Comparison of ENCODE assay signal across 7 mouse cellular contexts in the genomic region with DNA sequence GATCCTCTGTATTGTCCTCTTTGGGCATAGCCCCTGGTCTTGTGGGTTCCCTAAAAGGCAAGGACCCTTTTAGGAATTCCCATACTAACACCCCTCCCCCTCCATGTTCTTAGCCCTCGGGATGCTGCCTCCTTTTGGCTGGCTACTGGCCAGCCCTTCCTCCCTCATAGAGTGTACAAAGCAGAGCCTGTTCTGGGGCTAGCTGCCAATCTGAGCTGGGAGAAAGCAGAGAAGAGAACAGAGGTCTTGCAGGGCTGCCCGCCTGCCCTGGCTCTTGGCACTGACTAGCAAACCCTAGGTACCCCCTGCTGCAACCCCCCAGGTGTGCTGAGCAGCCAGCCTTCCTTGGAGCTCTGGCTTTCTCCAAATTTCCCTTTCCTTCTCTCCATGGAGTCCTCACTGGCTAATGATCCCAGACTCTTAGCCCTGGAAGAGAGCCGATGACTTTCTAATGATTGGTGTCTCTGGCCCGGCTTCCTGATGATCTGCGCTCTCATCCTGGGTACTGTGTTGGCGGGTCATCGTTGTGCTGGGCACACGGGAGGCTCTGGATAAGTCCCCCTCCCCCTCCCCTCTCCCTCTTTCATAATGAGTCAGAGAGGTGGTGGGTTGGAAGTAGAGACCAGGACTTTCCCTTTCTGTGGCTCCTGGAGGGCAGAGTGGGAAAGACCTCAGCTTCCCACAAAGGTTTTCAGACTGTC. TPM values are rescaled to one million over a fixed set of nuclear protein-coding genes. Genes with fewer than 3 reads are reported as not detected.
DNase-seq lines count a peak whose midpoint lies in the region; ATAC-seq and TF ChIP-seq lines count a peak whose summit lies in the region.

No protein-coding gene starts in this region.

- no peak for TF ChIP-seq CTCF in testis, adult 2 months (IDR thresholded peaks at IDR 0.05; ENCODE audit: control insufficient read depth, insufficient read depth, insufficient replicate concordance, low read depth, low read length)

- WGBS in lung, embryonic 15.5 days = 36% methylated on average over 8 of the region's 8 CpGs
- whole genome bisulfite sequencing in embryonic facial prominence, embryonic 15.5 days = 33% methylated on average over 8 of the region's 8 CpGs
- WGBS in hindbrain, embryonic 16.5 days = 25% methylated on average over 8 of the region's 8 CpGs

- intact Hi-C loops in left cerebral cortex, postnatal 4 days (cut with DNase I) = no loop called here

- H3K27ac ChIP-seq in lung, embryonic 15.5 days = peak overlapping the region; percentile 41
- peak overlapping the region; percentile 49; the same call in 1 of the 2 replicates for H3K27ac ChIP-seq in embryonic facial prominence, embryonic 15.5 days (replicated peaks)
- H3K27ac ChIP-seq in hindbrain, embryonic 16.5 days (ENCODE audit: low read depth, low read length) = peak overlapping the region; percentile 61
- H3K27ac ChIP-seq in testis, adult 2 months (ENCODE audit: control insufficient read depth, insufficient read depth, low read depth, low read length) = peak overlapping the region; percentile 40; the same call in 1 of the 2 replicates

- no peak overlapping the region for H3K4me3 ChIP-seq in lung, embryonic 15.5 days
- H3K4me3 ChIP-seq in embryonic facial prominence, embryonic 15.5 days (replicated peaks) = no peak overlapping the region
- H3K4me3 ChIP-seq in hindbrain, embryonic 16.5 days (ENCODE audit: low read length) = no peak overlapping the region
- no peak overlapping the region for H3K4me3 ChIP-seq in testis, adult 2 months (ENCODE audit: control insufficient read depth, low read depth, low read length)

- no peaks in the 10 kb centered on the region for H3K36me3 ChIP-seq in lung, embryonic 15.5 days
- H3K36me3 ChIP-seq in embryonic facial prominence, embryonic 15.5 days = no peaks in the 10 kb centered on the region
- no peaks in the 10 kb centered on the region for H3K36me3 ChIP-seq in hindbrain, embryonic 16.5 days (ENCODE audit: control insufficient read depth, insufficient read depth, low read length)
- no peaks in the 10 kb centered on the region for H3K36me3 ChIP-seq in testis, adult 2 months (ENCODE audit: control insufficient read depth, insufficient read depth, low read length)

- no peak for TF ChIP-seq POLR2A in testis, adult 2 months (IDR thresholded peaks at IDR 0.05; ENCODE audit: control insufficient read depth, low read depth, low read length)

- ATAC-seq in lung, embryonic 15.5 days (ENCODE audit: borderline replicate concordance, extremely low read depth, low FRiP score, low TSS enrichment) = peak; percentile 69; the same call in 1 of the 2 replicates
- 0 out of 2 replicates have a peak, but pooled peaks have one; percentile 35 for ATAC-seq in embryonic facial prominence, embryonic 15.5 days (ENCODE audit: insufficient number of reproducible peaks, low FRiP score, low TSS enrichment, low read depth)
- peak; percentile 88 for ATAC-seq in hindbrain, embryonic 16.5 days

- H3K4me1 ChIP-seq in lung, embryonic 15.5 days = peaks cover 27% of the 10 kb centered on the region
- H3K4me1 ChIP-seq in embryonic facial prominence, embryonic 15.5 days = peaks cover 49% of the 10 kb centered on the region
- peaks cover 15% of the 10 kb centered on the region for H3K4me1 ChIP-seq in hindbrain, embryonic 16.5 days (ENCODE audit: control insufficient read depth, insufficient read depth, low read depth, low read length)
- H3K4me1 ChIP-seq in testis, adult 2 months (ENCODE audit: control insufficient read depth, insufficient read depth, low read length) = no peaks in the 10 kb centered on the region; the same call in 1 of the 2 replicates

- peak overlapping the region; percentile 2; the same call in 1 of the 2 replicates for H3K4me2 ChIP-seq in lung, embryonic 15.5 days
- no peak overlapping the region for H3K4me2 ChIP-seq in embryonic facial prominence, embryonic 15.5 days (replicated peaks)
- H3K4me2 ChIP-seq in hindbrain, embryonic 16.5 days (ENCODE audit: low read length) = no peak overlapping the region

- no peaks in the 10 kb centered on the region for H3K27me3 ChIP-seq in lung, embryonic 15.5 days
- 0 out of 2 replicates have a peak, but pooled peaks cover 2% of the 10 kb centered on the region for H3K27me3 ChIP-seq in embryonic facial prominence, embryonic 15.5 days
- H3K27me3 ChIP-seq in hindbrain, embryonic 16.5 days (replicated peaks; ENCODE audit: control insufficient read depth, insufficient read depth, low read length) = no peaks in the 10 kb centered on the region
- no peaks in the 10 kb centered on the region for H3K27me3 ChIP-seq in testis, adult 2 months (ENCODE audit: control insufficient read depth, insufficient read depth, low read length)

- no peak for DNase-seq in lung, postnatal 36 days
- peak; percentile 83 for DNase-seq in left cerebral cortex, postnatal 4 days
- no peak for DNase-seq in B cell, adult 2 months

- H3K9ac ChIP-seq in lung, embryonic 15.5 days = no peak overlapping the region
- no peak overlapping the region for H3K9ac ChIP-seq in embryonic facial prominence, embryonic 15.5 days
- H3K9ac ChIP-seq in hindbrain, embryonic 16.5 days (ENCODE audit: low read depth, low read length) = no peak overlapping the region

- H3K9me3 ChIP-seq in lung, embryonic 15.5 days = no peaks in the 10 kb centered on the region
- H3K9me3 ChIP-seq in embryonic facial prominence, embryonic 15.5 days (replicated peaks) = no peaks in the 10 kb centered on the region
- no peaks in the 10 kb centered on the region for H3K9me3 ChIP-seq in hindbrain, embryonic 16.5 days (ENCODE audit: control insufficient read depth, low read length)

RNA-seq across cellular contexts. Expression of a gene that starts 8.0 kb away (rescaled TPM):
- 1.1 and 1.5 TPM in 2 replicates for polyA plus RNA-seq in lung, embryonic 15.5 days (2015; fragmentation: Nextera tagmentation; extraction: Ambion mirVana)
- polyA plus RNA-seq in embryonic facial prominence, embryonic 15.5 days (2015; fragmentation: Nextera tagmentation; extraction: Ambion mirVana) = 8.4 and 9.0 TPM in 2 replicates
- polyA plus RNA-seq in hindbrain, embryonic 16.5 days (2015; fragmentation: Nextera tagmentation; extraction: Ambion mirVana) = 0.16 and 0.39 TPM in 2 replicates
- total RNA-seq in left cerebral cortex, postnatal 4 days (2021) = under 1 TPM; 0.44 to 0.52 TPM
- 0.95 and 1.3 TPM in 2 replicates for polyA plus RNA-seq in testis, adult 2 months (2012; rRNA removed)

RNA-seq across cellular contexts. Expression of a gene that starts 31.4 kb away (rescaled TPM):
- polyA plus RNA-seq in lung, embryonic 15.5 days (2015; fragmentation: Nextera tagmentation; extraction: Ambion mirVana) = 24.6 and 27.2 TPM in 2 replicates
- 23.9 and 28.3 TPM in 2 replicates for polyA plus RNA-seq in embryonic facial prominence, embryonic 15.5 days (2015; fragmentation: Nextera tagmentation; extraction: Ambion mirVana)
- 26.8 and 32.9 TPM in 2 replicates for polyA plus RNA-seq in hindbrain, embryonic 16.5 days (2015; fragmentation: Nextera tagmentation; extraction: Ambion mirVana)
- 100 to 1,000 TPM; 145 to 146 TPM for total RNA-seq in left cerebral cortex, postnatal 4 days (2021)
- polyA plus RNA-seq in testis, adult 2 months (2012; rRNA removed) = 26.5 and 29.5 TPM in 2 replicates

Comparison
In these comparisons a context has a peak if more than half of its experiments do, and no peak if none do; other contexts are left out.
1. ATAC-seq: peak in every context shown above with its lines; median percentile 88 in hindbrain, embryonic 16.5 days; 69 in lung, embryonic 15.5 days; 35 in embryonic facial prominence, embryonic 15.5 days.